10 mouse cellular contexts compared by ENCODE assay signal in genomic region chr7:18883991-18884744, GRCm38 (mm10). TPM values are rescaled to one million over a fixed set of nuclear protein-coding genes. Genes with fewer than 3 reads are reported as not detected.
DNase-seq lines count a peak whose midpoint lies in the region; ATAC-seq and TF ChIP-seq lines count a peak whose summit lies in the region.
"Had no signal": no experiment of that assay in that cellular context is flagged by ENCODE, and none has a peak within 500 bp of the region (broad histone marks: within the 10 kb centered on the region; RNA-seq: fewer than 3 reads in every experiment).

No protein-coding gene starts in this region.

- H3K4me1 ChIP-seq in kidney, embryonic 16.5 days (ENCODE audit: insufficient read depth, low read length), result no peaks in the 10 kb centered on the region
- H3K4me1 ChIP-seq in kidney, adult 2 months (ENCODE audit: control insufficient read depth, insufficient read depth, low read length), result no peaks in the 10 kb centered on the region
- H3K4me1 ChIP-seq in liver, embryonic 14.5 days (replicated peaks; ENCODE audit: control insufficient read depth in 2 of 2, insufficient read depth in 2 of 2, low read length in 1 of 2), result no peaks in the 10 kb centered on the region
- H3K4me1 ChIP-seq in neural tube, embryonic 15.5 days, result no peaks in the 10 kb centered on the region

- no peaks in the 10 kb centered on the region for H3K27me3 ChIP-seq in kidney, embryonic 16.5 days (ENCODE audit: insufficient read depth, low read length)
- H3K27me3 ChIP-seq in kidney, adult 2 months (replicated peaks; ENCODE audit: control insufficient read depth, insufficient read depth, low read length), result no peaks in the 10 kb centered on the region
- H3K27me3 ChIP-seq in liver, embryonic 14.5 days (ENCODE audit: control insufficient read depth, insufficient read depth, low read length), result no peaks in the 10 kb centered on the region
- H3K27me3 ChIP-seq in neural tube, embryonic 15.5 days (replicated peaks), result no peaks in the 10 kb centered on the region

- H3K9me3 ChIP-seq in kidney, embryonic 16.5 days (ENCODE audit: low read length), result no peaks in the 10 kb centered on the region
- H3K9me3 ChIP-seq in liver, embryonic 14.5 days (ENCODE audit: control insufficient read depth, low read length), result no peaks in the 10 kb centered on the region
- no peaks in the 10 kb centered on the region for H3K9me3 ChIP-seq in neural tube, embryonic 15.5 days (replicated peaks)

- H3K4me3 ChIP-seq in kidney, embryonic 16.5 days (ENCODE audit: low read length), result no peak overlapping the region
- H3K4me3 ChIP-seq in kidney, adult 2 months (ENCODE audit: insufficient read depth, low read depth, low read length), result no peak overlapping the region
- H3K4me3 ChIP-seq in liver, embryonic 14.5 days (ENCODE audit: insufficient read depth in 1 of 2, low read depth in 2 of 2, low read length in 2 of 2), result no peak overlapping the region
- no peak overlapping the region for H3K4me3 ChIP-seq in neural tube, embryonic 15.5 days (replicated peaks)

- TF ChIP-seq POLR2A in kidney, adult 2 months (IDR thresholded peaks at IDR 0.05; ENCODE audit: low read depth, low read length), result no peak

- no peak for TF ChIP-seq CTCF in kidney, adult 2 months (conservative IDR thresholded peaks at IDR 0.05; ENCODE audit: insufficient read depth, insufficient read length, low read depth, low read length)
- no peak for TF ChIP-seq CTCF in liver, embryonic 14.5 days (IDR thresholded peaks at IDR 0.05; ENCODE audit: low read depth)

- TF ChIP-seq EP300 in liver, embryonic 14.5 days (IDR thresholded peaks at IDR 0.05; ENCODE audit: low read depth), result no peak

- no peak for DNase-seq in kidney, adult 2 months
- peak; percentile 84 for DNase-seq in ZHBTc4 (ENCODE audit: low read depth, low spot score)
- DNase-seq in liver, embryonic 14.5 days (ENCODE audit: low read depth in 3 of 3, low spot score in 3 of 3), result no peak
- no peak for DNase-seq in adrenal gland, adult 18-20 months (ENCODE audit: low spot score in 2 of 2)
- no peak for DNase-seq in frontal cortex, postnatal 10 days (ENCODE audit: low spot score in 2 of 2)
- no peak for DNase-seq in cerebellum, adult 9-10 months

- peak; percentile 53; the same call in 1 of the 2 replicates for ATAC-seq in kidney, embryonic 16.5 days (ENCODE audit: low FRiP score, low TSS enrichment)
- ATAC-seq in liver, embryonic 14.5 days (ENCODE audit: insufficient read depth), result peak; percentile 43; the same call in 1 of the 2 replicates
- no peak for ATAC-seq in neural tube, embryonic 15.5 days (ENCODE audit: low FRiP score)

- peak overlapping the region; percentile 8; the same call in 1 of the 2 replicates for H3K9ac ChIP-seq in kidney, embryonic 16.5 days (replicated peaks; ENCODE audit: low read length)
- no peak overlapping the region for H3K9ac ChIP-seq in liver, embryonic 14.5 days (replicated peaks)
- H3K9ac ChIP-seq in neural tube, embryonic 15.5 days (replicated peaks), result no peak overlapping the region
- H3K9ac ChIP-seq: hindbrain, embryonic 14.5 days had no signal

- 51% methylated on average over 9 of the region's 9 CpGs for WGBS in kidney, embryonic 16.5 days
- 51% methylated on average over 9 of the region's 9 CpGs for WGBS in kidney, adult 2 months
- 29% methylated on average over 9 of the region's 9 CpGs for whole genome bisulfite sequencing in liver, embryonic 14.5 days (ENCODE audit: insufficient replicate concordance)
- WGBS in neural tube, embryonic 15.5 days, result 63% methylated on average over 9 of the region's 9 CpGs

- no peak overlapping the region for H3K4me2 ChIP-seq in kidney, embryonic 16.5 days (replicated peaks; ENCODE audit: low read depth, low read length)
- H3K4me2 ChIP-seq in liver, embryonic 14.5 days (ENCODE audit: low read depth), result no peak overlapping the region
- H3K4me2 ChIP-seq in neural tube, embryonic 15.5 days, result no peak overlapping the region
- H3K4me2 ChIP-seq: hindbrain, embryonic 14.5 days had no signal

- H3K27ac ChIP-seq in kidney, embryonic 16.5 days (ENCODE audit: low read length), result no peak overlapping the region
- H3K27ac ChIP-seq in kidney, adult 2 months (ENCODE audit: insufficient read depth, low read depth, low read length), result no peak overlapping the region
- H3K27ac ChIP-seq in liver, embryonic 14.5 days, result no peak overlapping the region
- H3K27ac ChIP-seq in neural tube, embryonic 15.5 days (replicated peaks), result peak overlapping the region; percentile 37; the same call in 1 of the 2 replicates
- H3K27ac ChIP-seq: macrophage had no signal

- no peaks in the 10 kb centered on the region for H3K36me3 ChIP-seq in kidney, embryonic 16.5 days (ENCODE audit: insufficient read depth, low read length)
- no peaks in the 10 kb centered on the region for H3K36me3 ChIP-seq in kidney, adult 2 months (ENCODE audit: control insufficient read depth, insufficient read depth, low read length)
- no peaks in the 10 kb centered on the region for H3K36me3 ChIP-seq in liver, embryonic 14.5 days (replicated peaks; ENCODE audit: control insufficient read depth, insufficient read depth, low read depth)
- no peaks in the 10 kb centered on the region for H3K36me3 ChIP-seq in neural tube, embryonic 15.5 days

RNA-seq across cellular contexts. Expression of gene Pglyrp1, which starts 13.0 kb away (rescaled TPM):
- 1.8 TPM in 2 replicates for polyA plus RNA-seq in kidney, embryonic 16.5 days (2015; fragmentation: Nextera tagmentation; extraction: Ambion mirVana)
- polyA plus RNA-seq in kidney, adult 2 months (2012; rRNA removed), result 2.3 and 5.9 TPM in 2 replicates
- polyA plus RNA-seq in liver, embryonic 14.5 days (2012; rRNA removed), result 10.5 and 15.1 TPM in 2 replicates
- 23.2 and 32.0 TPM in 2 replicates for polyA plus RNA-seq in liver, embryonic 14.5 days (2014; fragmentation: Nextera tagmentation; extraction: Ambion mirVana)
- 19.2 and 26.6 TPM in 2 replicates for polyA plus RNA-seq in neural tube, embryonic 15.5 days (2015; fragmentation: Nextera tagmentation; extraction: Ambion mirVana)
- 1 to 10 TPM; 1.1 to 2.8 TPM for total RNA-seq in adrenal gland, adult 18-20 months (2021)

RNA-seq across cellular contexts. Expression of gene Ccdc61, which starts 26.0 kb away (rescaled TPM):
- polyA plus RNA-seq in kidney, embryonic 16.5 days (2015; fragmentation: Nextera tagmentation; extraction: Ambion mirVana), result 30.8 and 31.7 TPM in 2 replicates
- polyA plus RNA-seq in kidney, adult 2 months (2012; rRNA removed), result 19.8 and 21.3 TPM in 2 replicates
- polyA plus RNA-seq in liver, embryonic 14.5 days (2012; rRNA removed), result 6.5 and 10.0 TPM in 2 replicates
- 5.5 and 6.7 TPM in 2 replicates for polyA plus RNA-seq in liver, embryonic 14.5 days (2014; fragmentation: Nextera tagmentation; extraction: Ambion mirVana)
- 29.9 and 31.9 TPM in 2 replicates for polyA plus RNA-seq in neural tube, embryonic 15.5 days (2015; fragmentation: Nextera tagmentation; extraction: Ambion mirVana)
- 10 to 100 TPM in 1 of 2 experiments, 1 to 10 TPM in 1; 9.9 to 10.7 TPM for total RNA-seq in adrenal gland, adult 18-20 months (2021)

RNA-seq across cellular contexts. Expression of gene Nova2, which starts 41.5 kb away (rescaled TPM):
- polyA plus RNA-seq in kidney, embryonic 16.5 days (2015; fragmentation: Nextera tagmentation; extraction: Ambion mirVana), result 0.67 and 0.77 TPM in 2 replicates
- 0.80 and 1.1 TPM in 2 replicates for polyA plus RNA-seq in kidney, adult 2 months (2012; rRNA removed)
- polyA plus RNA-seq in liver, embryonic 14.5 days (2012; rRNA removed), result 0.11 TPM in 2 replicates
- polyA plus RNA-seq in liver, embryonic 14.5 days (2014; fragmentation: Nextera tagmentation; extraction: Ambion mirVana), result 0.03 and 0.05 TPM in 2 replicates
- 9.4 and 10.6 TPM in 2 replicates for polyA plus RNA-seq in neural tube, embryonic 15.5 days (2015; fragmentation: Nextera tagmentation; extraction: Ambion mirVana)
- 1 to 10 TPM; 3.8 to 5.1 TPM for total RNA-seq in adrenal gland, adult 18-20 months (2021)

RNA-seq across cellular contexts. Expression of gene Mill2, which starts 44.4 kb away (rescaled TPM):
- 1.4 and 1.6 TPM in 2 replicates for polyA plus RNA-seq in kidney, embryonic 16.5 days (2015; fragmentation: Nextera tagmentation; extraction: Ambion mirVana)
- 4.8 and 5.6 TPM in 2 replicates for polyA plus RNA-seq in kidney, adult 2 months (2012; rRNA removed)
- 0.16 and 0.18 TPM in 2 replicates for polyA plus RNA-seq in liver, embryonic 14.5 days (2012; rRNA removed)
- 0.09 and 0.19 TPM in 2 replicates for polyA plus RNA-seq in liver, embryonic 14.5 days (2014; fragmentation: Nextera tagmentation; extraction: Ambion mirVana)
- polyA plus RNA-seq in neural tube, embryonic 15.5 days (2015; fragmentation: Nextera tagmentation; extraction: Ambion mirVana), result 0.51 and 0.70 TPM in 2 replicates
- 1 to 10 TPM; 8.1 to 10.0 TPM for total RNA-seq in adrenal gland, adult 18-20 months (2021)
